Mouse (Mus musculus) heart, postnatal 14 days (tissue): ENCODE data around the gene Gbp7. TPM values are rescaled to one million over a fixed set of nuclear protein-coding genes. Genes with fewer than 3 reads are reported as not detected.
"Not testable (repeated sequence)": the region's sequence is repeated elsewhere in the genome, so short reads cannot be mapped to it uniquely, and the experiment has no call there.

Experiments used
- DNase-seq, 2 experiments: peaks; one replicate each; pipeline ENCODE4 v3.0.0; 2021 to 2022
- intact Hi-C: fragments of 180-260 bp; cut with DNase I; formaldehyde crosslinking; loops from one replicate; pipeline ENCODE4 v1.15.1; 2025
- long read RNA-seq, 2 experiments: library from polyadenylated mRNA; stranded (forward); transcript quantifications; one replicate each; pipeline ENCODE4 v2.0.0; 2021
- total RNA-seq, 2 experiments: library from RNA; stranded (reverse); gene quantifications; 2 replicates each; pipeline ENCODE4 v1.2.3; 2021

The Gbp7 gene
- total RNA-seq = 10 to 100 TPM in 1 of 2 experiments, 1 to 10 TPM in 1; 9.6 to 10.5 TPM
- long read RNA-seq, experiment 1 = 0 reads
- long read RNA-seq, experiment 2, transcript Gbp7-202 (11 exons, 2,497 nt) = major isoform, 8 of 9 reads
- long read RNA-seq, experiment 2, partial matches to known transcripts = 0 of 9 reads
- long read RNA-seq, experiment 2, other reads (novel, unspliced or antisense) = 1 of 9 reads

DNA sequence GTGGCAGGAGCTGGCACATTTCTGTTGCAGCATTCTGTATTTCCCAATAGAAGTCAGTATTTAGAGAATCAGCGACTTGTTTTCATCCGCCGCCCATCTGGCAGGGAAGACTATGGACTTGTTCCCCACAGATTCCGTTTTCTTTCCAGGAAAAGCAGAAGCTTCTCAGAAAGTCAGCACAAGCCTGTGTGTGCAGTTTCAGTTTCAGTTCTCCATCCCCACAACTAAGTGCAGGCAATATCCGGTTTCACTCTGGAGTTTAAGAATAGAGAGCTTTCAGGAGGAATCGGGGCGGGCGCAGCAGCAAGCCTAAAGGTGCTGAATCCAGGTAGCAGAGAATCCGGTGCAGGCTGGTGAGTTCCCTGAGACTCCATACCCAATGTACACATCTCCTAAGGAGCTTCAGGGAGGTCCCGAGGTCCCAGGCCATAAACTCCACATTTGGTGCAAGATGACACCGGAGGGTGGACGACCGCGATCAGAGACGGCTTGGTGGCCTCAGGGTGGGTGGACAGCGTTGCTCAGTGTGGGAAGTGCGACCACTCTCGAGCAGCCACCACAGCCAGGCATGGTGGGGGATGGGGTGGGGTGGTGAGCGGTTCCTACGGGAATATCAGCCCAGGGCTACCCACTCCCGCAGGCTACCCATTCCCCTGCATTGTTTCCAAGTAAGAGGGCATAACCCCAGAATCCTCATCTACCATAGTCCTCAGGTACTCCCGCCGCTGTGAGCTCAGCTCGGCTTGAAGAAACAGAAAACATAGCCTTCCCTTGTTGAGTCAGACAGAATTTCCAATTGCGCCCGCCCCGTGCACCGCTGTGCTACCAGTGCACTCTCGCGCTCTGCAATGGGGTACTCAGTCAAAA is at the start of gene Gbp7:
Gene Gbp7, plus strand, starts transcription at position 256 of the 867 bp plus-strand sequence.
- peak; percentile 41 to 43 for DNase-seq
- intact Hi-C loops = loop anchor here (2.0 kb wide), 1 partner anchor 34 kb away; no protein-coding TSS in a partner anchor

DNA sequence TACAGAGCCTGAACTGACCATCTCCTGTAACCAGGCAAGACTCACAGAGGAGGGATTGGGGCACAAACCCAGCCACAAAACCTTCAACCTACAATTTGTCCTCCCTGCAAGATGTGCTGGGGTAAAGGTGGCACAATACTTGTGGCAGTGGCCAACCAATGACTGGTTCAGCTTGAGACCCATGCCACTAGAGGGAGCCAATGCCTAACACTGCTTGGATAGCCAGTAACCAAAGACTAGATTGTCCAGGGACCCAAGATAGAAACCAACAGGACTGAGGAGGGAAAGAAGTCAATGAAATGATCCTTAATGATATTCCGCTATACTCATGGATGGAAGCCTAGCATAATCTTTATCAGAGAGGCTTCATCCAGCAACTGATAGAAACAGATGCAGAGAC is 39.7 kb upstream of the Gbp7 start:
- intact Hi-C loops = loop anchor here (1.0 kb wide), 1 partner anchor 155 kb away; no protein-coding TSS in a partner anchor
- DNase-seq = peak; percentile 68 to 82

- intact Hi-C loops = loop anchor here (1.0 to 2.0 kb wide), 3 partner anchors 67 to 215 kb away; partner anchors contain the start of gene Gbp3
- DNase-seq = peak; percentile 79 to 82
These were observed 36.5 kb upstream of the Gbp7 start, which contains the start of gene Gbp5 for GRCm38 (mm10) chr3:142493536-142494061. TSS of gene Gbp5 (plus strand) at chr3:142493978.

DNA sequence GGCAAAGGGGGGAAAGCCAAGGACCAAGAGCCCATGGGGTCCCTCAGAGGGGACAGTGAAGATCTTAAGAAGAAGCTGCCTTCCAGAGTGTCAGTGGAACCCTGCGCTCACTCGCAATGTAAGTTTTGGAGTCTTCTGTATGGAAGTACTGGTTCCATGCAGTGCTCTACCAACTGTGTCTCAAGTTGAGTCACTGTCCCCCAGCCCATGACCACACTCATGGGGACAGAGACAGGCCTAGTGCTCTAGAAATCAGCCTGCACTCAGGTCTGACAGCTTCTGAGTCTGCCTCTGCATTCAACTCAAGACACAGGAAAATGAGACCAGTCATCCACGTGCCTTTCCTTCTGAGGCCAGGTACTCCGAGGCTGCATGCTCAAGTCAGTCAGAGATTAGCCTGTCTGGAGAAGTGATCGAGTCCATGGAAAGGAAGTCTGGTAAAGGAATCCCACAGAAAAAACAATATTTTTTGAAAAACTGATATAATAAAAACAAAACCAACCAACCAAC is 34.9 kb upstream of the Gbp7 start:
- intact Hi-C loops = no loop called here
- no peak for DNase-seq

GRCm38 (mm10) chr3:142496113-142497101 is 33.7 kb upstream of the Gbp7 start:
- peak; percentile 25 to 40 for DNase-seq
- intact Hi-C loops = loop anchor here (2.0 kb wide), 1 partner anchor 34 kb away; the partner anchor contains the start of gene Gbp7

DNA sequence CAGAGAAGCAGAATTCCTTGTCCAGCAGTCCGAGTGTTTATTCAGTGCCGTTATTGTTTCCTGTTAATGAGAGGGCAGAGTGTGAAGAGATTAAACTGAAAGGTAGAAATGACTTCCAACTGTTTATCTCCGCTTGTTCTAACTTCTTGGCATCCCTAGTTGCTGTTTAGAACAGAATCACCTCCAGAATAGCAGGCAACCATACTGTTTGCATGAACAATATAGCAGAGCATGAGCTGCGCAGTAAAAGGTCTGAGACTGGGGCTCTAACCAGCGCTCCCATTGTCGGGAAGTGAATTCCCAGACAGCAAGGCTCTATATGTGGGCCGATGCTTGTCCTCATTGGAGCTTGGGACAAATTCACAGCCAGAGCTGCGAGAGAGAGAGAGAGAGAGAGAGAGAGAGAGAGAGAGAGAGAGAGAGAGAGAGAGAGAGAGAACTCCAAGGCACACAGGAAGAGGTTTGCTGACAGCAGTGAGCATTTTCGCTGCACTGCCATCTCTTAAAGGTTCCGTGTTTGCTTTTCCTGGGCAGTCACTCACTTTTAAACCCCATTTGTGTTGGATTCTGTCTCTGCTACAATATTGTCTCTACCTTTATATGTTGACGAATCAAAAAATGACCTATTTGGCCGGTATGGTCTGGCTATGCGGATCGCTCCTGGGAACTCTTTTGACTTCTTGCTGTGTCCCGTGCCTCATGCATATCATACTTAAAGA is 32.9 kb upstream of the Gbp7 start:
- DNase-seq = no peak
- intact Hi-C loops = loop anchor here (2.0 kb wide), 1 partner anchor 34 kb away; the partner anchor contains the start of gene Gbp7

- DNase-seq = no peak
- intact Hi-C loops = no loop called here
These were observed 31.2 kb upstream of the Gbp7 start for GRCm38 (mm10) chr3:142498941-142499340.

GRCm38 (mm10) chr3:142528116-142528515 is 2.0 kb upstream of the Gbp7 start:
- DNase-seq = peak in 1 of 2 experiments; percentile 7
- intact Hi-C loops = loop anchor here (2.0 kb wide), 1 partner anchor 33 kb away; the partner anchor contains the start of gene Gbp3

- DNase-seq = no peak
- intact Hi-C loops = loop anchor here (2.0 kb wide), 1 partner anchor 31 kb away; the partner anchor contains the start of gene Gbp3
These were observed 545 bp upstream of the Gbp7 start for GRCm38 (mm10) chr3:142529597-142529996.

- no peak for DNase-seq
- intact Hi-C loops = loop anchor here (2.0 kb wide), 1 partner anchor 35 kb away; no protein-coding TSS in a partner anchor
These were observed 1.5 kb downstream of the Gbp7 start for GRCm38 (mm10) chr3:142531595-142531994.

DNA sequence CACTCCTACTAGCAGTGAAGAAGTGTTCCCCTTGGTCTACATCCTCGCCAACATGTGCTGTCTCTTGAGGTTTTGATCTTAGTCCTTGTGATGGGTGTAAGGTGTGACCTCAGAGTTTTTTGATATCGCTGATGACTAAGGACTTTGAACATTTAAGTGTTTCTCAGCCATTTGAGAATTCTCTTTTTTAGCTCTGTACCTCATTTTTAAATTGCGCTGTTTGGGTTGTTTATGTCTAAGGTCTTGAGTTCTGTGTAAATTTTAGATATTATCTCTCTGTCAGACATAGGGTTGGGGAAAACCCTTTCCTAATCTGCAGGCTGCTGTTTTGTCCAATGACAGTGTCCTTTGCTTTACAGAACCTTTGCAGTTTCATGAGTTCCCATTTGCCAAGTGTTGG is 3.0 kb downstream of the Gbp7 start:
- intact Hi-C loops = no loop called here
- no peak for DNase-seq

- intact Hi-C loops = no loop called here
- DNase-seq = no peak
These were observed 5.5 kb downstream of the Gbp7 start for GRCm38 (mm10) chr3:142535667-142536066.

- intact Hi-C loops = no loop called here
- DNase-seq = no peak
These were observed 11.2 kb downstream of the Gbp7 start for GRCm38 (mm10) chr3:142541391-142541790.

DNA sequence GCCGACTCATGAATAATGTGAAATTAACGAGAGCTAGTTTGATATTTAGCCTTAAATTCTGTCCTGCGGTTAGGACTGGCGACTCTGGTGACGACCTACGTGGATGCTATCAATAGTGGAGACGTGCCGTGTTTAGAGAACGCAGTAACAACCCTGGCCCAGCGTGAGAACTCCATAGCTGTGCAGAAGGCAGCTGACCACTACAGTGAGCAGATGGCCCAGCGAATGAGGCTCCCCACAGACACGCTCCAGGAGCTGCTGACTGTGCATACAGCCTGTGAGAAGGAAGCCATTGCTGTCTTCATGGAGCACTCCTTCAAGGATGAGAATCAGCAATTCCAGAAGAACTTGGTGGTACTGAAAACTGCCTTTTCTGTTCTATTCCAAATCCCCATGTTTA is 12.6 kb downstream of the Gbp7 start:
- DNase-seq, intact Hi-C loops: not testable (repeated sequence)

- DNase-seq = no peak
- intact Hi-C loops = no loop called here
These were observed 16.5 kb downstream of the Gbp7 start for GRCm38 (mm10) chr3:142546690-142547089.

GRCm38 (mm10) chr3:142550052-142550676 is 20.0 kb downstream of the Gbp7 start:
- DNase-seq = no peak

GRCm38 (mm10) chr3:142554601-142555000 is 24.5 kb downstream of the Gbp7 start:
- intact Hi-C loops = no loop called here
- no peak for DNase-seq

More at GRCm38 (mm10) chr3:142550052-142550676, 20.0 kb downstream of the Gbp7 start:
- intact Hi-C loops = no loop called here

DNA sequence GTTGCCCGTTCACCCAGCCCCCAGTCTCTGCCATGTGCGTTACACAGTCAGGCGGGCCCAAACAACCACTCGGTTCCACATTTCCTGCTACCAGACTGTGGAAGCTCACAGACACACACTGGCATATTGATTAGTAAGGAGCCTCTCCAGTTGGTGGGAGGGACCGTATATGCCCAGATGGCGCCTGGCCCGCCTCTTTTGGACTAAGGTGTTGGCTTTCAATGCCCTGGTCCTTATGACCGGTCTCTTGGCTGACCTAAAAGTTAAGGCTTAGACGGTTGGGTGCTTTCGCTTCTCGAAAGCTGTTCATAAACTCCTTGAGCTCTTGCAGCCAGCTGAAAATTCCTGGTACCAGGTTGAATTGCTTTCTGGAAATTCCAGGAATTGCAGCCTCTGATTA is 25.5 kb downstream of the Gbp7 start:
- DNase-seq = no peak
- intact Hi-C loops = no loop called here
